Mouse (Mus musculus) yolk sac, embryonic 10.5 days (tissue): ENCODE results near the gene Ip6k3.
A peak's percentile ranks its signal among the peaks of the same experiment; 100 is the strongest.

Experiments used
- DNase-seq: peaks from one replicate; pipeline ENCODE4 v3.0.0-alpha.2; 2017; ENCODE audit warnings: low spot score

Ip6k3 gene

GRCm38 (mm10) chr17:27122701-27123100, 44.9 kb downstream of the Ip6k3 start:
- DNase-seq: no peak

DNA sequence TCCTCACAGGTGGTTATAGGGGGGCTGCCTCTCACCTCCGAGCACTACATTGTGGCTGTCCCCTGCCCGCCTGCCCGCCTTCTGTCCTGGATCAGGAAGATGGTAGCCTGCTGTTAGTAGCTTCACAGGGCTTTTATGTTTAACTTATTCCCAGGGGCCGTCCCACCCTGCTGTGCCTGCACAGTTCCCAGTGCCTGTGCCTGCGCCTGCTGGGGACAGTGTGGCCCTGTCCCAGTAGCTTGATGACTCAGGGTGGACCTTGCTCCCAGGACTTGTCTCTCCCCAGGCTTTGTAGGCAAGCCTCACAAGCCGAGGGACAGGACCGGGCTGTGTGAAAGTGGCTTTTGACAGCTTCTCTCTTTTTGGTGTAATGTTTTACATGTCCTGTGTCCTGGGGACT, 45.8 kb downstream of the Ip6k3 start:
- peak; percentile 76 for DNase-seq

- DNase-seq: no peak
Measured at GRCm38 (mm10) chr17:27121266-27121665, 46.3 kb downstream of the Ip6k3 start.

- DNase-seq: peak; percentile 47
Measured at GRCm38 (mm10) chr17:27120561-27121024, 47.0 kb downstream of the Ip6k3 start.

GRCm38 (mm10) chr17:27119954-27120353, 47.6 kb downstream of the Ip6k3 start:
- DNase-seq: no peak

- no peak for DNase-seq
Measured at GRCm38 (mm10) chr17:27119540-27119895, 48.1 kb downstream of the Ip6k3 start.

GRCm38 (mm10) chr17:27118676-27119539, 48.7 kb downstream of the Ip6k3 start:
- no peak for DNase-seq

- no peak for DNase-seq
Measured at GRCm38 (mm10) chr17:27110072-27110471, 57.5 kb downstream of the Ip6k3 start.

DNA sequence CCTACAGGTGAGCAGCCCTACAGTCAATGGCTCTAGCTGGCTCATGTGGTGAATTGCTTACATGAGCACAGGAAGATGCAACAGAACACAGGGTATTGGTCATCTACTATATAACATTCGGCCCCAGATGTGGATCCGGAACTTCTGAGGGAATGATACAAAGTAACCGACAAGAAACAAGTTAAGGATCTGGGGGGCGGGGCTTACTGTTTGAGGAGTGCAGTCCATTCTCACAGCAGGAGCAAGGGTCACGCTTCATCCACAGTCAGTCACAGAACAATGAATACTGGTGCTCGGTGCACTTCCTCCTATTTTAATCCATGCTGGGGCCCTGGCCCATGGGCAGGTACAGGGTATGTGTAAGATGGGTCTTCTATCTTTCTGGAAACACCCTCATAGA, 59.7 kb downstream of the Ip6k3 start:
- DNase-seq: peak; percentile 51

- no peak for DNase-seq
Measured at GRCm38 (mm10) chr17:27106745-27107144, 60.9 kb downstream of the Ip6k3 start.

DNA sequence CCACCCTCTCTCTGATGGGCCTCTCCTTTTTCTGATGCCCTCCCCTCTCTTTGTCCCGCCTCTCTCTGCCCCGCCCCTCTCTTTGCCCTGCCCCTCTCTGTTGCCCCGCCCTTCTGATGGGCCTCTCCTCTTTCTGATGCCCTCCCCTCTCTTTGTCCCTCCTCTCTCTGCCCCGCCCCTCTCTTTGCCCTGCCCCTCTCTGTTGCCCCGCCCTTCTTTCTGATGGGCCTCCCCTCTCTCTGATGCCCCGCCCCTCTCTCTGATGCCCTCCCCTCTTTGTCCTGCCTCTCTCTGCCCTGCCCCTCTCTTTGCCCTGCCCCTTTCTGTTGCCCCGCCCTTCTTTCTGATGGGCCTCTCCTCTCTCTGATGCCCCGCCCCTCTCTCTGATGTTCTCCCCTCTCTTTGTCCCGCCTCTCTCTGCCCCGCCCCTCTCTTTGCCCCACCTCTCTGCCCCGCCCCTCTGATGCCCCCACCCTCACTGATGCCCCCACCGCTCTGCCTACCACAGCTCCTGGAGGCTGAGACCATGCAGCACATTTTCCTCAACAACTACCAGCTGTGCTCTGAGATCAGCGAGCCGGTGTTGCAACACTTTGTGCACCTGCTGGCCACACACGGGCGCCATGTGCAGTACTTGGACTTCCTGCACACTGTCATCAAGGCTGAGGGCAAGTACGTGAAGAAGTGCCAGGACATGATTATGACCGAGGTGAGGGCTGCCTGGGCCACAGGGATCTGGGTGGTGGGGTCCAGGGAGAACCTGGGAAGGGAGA, 61.7 kb downstream of the Ip6k3 start:
- DNase-seq: no peak

DNA sequence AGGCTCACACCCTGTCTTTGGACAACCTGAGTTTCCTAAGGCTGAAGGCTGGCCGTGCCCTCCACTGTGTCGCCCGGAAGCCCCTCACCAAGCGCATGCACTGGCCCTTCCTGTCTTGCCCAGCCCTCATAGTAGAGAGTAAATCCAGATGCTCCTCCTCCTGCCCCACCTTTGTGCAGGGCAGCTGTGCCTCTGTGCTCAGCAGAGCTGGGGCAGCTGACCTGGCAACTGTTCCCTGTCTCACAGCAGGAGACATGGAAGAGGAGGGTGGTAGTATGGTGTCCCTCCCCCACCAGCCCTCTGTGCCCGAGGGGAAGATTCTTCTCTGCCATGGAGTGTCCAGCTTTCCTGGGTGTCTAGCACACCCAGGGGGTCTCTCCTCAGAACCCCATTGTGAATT, 65.9 kb downstream of the Ip6k3 start:
- DNase-seq: no peak

- no peak for DNase-seq
Measured at GRCm38 (mm10) chr17:27095690-27096089, 71.9 kb downstream of the Ip6k3 start.
